Mouse (Mus musculus) ES-Bruce4 (cell line): ENCODE data around the gene C130050O18Rik. TPM values are rescaled to one million over a fixed set of nuclear protein-coding genes. Genes with fewer than 3 reads are reported as not detected.

Experiments used
- H3K27ac ChIP-seq: 2 replicates; pipeline ENCODE4 v1.5.1; 2012; ENCODE audit warnings: low read length, inconsistent platforms; ENCODE audit not compliant: insufficient read depth
- H3K27me3 ChIP-seq: 2 replicates; pipeline ENCODE4 v1.6.1; 2012; ENCODE audit warnings: mild to moderate bottlenecking, low read length, inconsistent platforms; ENCODE audit not compliant: control insufficient read depth, poor library complexity, insufficient read depth, severe bottlenecking
- H3K36me3 ChIP-seq: 2 replicates; pipeline ENCODE4 v1.6.1; 2012; ENCODE audit warnings: inconsistent platforms, mild to moderate bottlenecking, low read length, moderate library complexity; ENCODE audit not compliant: control insufficient read depth, poor library complexity, insufficient read depth, severe bottlenecking
- H3K4me1 ChIP-seq: one replicate; pipeline ENCODE4 v1.8.1; 2011; ENCODE audit warnings: low read length; ENCODE audit not compliant: control insufficient read depth, insufficient read depth
- H3K4me3 ChIP-seq: 2 replicates; pipeline ENCODE4 v1.5.1; 2011; ENCODE audit warnings: low read depth, mild to moderate bottlenecking, low read length
- H3K9ac ChIP-seq: 2 replicates; pipeline ENCODE4 v1.6.1; 2012; ENCODE audit warnings: low read depth, mild to moderate bottlenecking, inconsistent platforms; ENCODE audit not compliant: poor library complexity, severe bottlenecking
- H3K9me3 ChIP-seq: replicated peaks from 2 replicates; pipeline ENCODE4 v1.6.1; 2012; ENCODE audit warnings: mild to moderate bottlenecking, low read length, inconsistent platforms; ENCODE audit not compliant: control insufficient read depth, poor library complexity, insufficient read depth, severe bottlenecking
- CTCF ChIP-seq: IDR thresholded peaks from one replicate; pipeline ENCODE4 v1.8.1; 2011; ENCODE audit warnings: low read depth, low read length
- EP300 ChIP-seq: IDR thresholded peaks from 2 replicates; pipeline ENCODE4 v1.6.1; 2011; ENCODE audit warnings: low read depth, low read length; ENCODE audit not compliant: insufficient read depth
- POLR2A ChIP-seq: IDR thresholded peaks from one replicate; pipeline ENCODE4 v1.8.1; 2011; ENCODE audit warnings: low read length; ENCODE audit not compliant: insufficient read depth
- polyA plus RNA-seq: library from polyadenylated mRNA; stranded (reverse); fragments of >200 nt; gene quantifications from 2 replicates; pipeline ENCODE4 v1.2.4, GENCODE M21; 2011; ENCODE audit warnings: low read depth; ENCODE audit not compliant: missing spikeins, insufficient read depth, insufficient read length

Gene C130050O18Rik
- polyA plus RNA-seq, 1 experiment = not detected

DNA sequence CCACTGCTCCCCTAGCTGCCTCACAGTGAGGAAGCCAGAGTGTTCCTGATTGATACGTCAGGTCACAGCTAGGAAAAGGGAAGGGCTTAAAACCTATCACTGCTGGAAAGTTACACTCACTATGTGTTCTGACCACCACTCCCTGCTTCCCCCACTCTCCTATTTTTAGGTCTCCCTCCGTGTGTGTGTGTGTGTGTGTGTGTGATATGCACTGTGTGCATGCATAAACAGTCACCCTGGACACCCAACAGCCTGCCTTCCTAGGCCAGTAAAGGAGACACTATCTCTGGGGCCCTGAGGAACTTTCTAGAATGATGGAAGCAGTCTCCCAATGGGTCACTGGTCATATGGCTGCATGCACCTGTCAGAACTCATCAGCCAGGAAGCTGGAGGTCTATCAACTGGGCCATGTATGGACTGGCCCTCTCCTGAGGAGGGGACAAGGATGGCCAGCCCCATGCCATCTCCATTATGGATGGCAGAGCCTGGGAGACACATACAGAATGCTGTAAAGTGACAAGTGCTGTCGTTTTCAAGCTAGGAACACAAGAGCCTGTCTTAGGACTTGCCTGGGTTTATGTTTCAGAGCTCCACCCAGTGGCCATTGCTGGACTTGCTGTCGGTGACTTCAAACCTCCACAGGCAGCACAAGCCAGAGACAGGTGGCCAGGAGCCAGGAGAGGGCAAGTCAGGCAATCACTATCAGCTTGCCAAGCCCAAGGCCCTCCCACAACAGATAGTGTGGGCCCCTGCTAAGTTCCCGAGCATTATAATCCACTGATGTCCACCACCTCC is 6.9 kb upstream of the C130050O18Rik start:
- Histone ChIP-seq H3K36me3 (no peaks in the 10 kb centered on the region), H3K27ac (no peak overlapping the region), H3K9me3 (no peaks in the 10 kb centered on the region), H3K4me1 (no peaks in the 10 kb centered on the region), H3K4me3 (no peak overlapping the region), H3K27me3 (no peaks in the 10 kb centered on the region), H3K9ac (no peak overlapping the region)
- TF ChIP-seq POLR2A (no peak), CTCF (peak; percentile 79), EP300 (no peak)

DNA sequence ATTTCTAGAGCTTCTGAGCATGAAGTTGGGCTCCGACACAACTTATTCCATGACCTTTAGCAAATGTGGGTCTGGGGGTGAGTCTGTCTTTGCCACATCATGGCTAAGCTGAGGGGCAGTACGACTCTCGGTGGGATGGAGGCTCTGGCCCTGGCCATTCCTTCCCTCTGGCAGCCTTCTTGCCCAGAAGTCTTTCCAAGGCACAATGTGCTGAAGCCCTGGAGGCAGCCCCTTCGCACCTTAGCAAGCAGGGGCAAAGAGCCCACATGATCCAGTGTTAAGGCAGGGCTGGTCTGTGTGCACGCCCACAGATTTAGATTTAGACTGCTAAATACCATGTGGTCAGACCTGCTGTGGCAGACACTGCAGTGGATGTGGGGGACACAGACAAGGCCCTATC is 6.3 kb upstream of the C130050O18Rik start:
- Histone ChIP-seq H3K4me3 (no peak overlapping the region), H3K9ac (no peak overlapping the region), H3K36me3 (no peaks in the 10 kb centered on the region), H3K4me1 (no peaks in the 10 kb centered on the region), H3K27ac (no peak overlapping the region), H3K9me3 (no peaks in the 10 kb centered on the region), H3K27me3 (no peaks in the 10 kb centered on the region)
- TF ChIP-seq EP300 (no peak), CTCF (no peak), POLR2A (no peak)

DNA sequence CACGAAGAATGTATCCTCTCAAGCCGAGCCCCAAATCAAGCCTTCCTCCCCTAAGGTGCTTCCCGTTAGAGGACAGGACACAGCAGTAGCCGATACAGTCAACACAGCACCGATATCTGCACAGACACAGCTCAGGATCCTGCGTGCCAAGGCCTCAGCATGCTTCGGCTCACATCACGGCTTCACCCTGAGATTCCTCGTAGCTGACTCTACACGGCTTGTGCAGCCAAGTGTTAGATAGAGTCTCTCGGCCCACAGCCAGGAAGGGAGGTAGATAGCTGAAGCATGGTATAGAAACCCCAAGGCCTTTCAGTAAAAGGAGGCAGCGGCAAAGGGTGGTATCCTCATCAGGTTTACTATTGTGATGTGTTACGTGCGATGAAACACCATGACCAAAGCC is 5.1 kb upstream of the C130050O18Rik start:
- Histone ChIP-seq H3K27me3 (no peaks in the 10 kb centered on the region), H3K9me3 (no peaks in the 10 kb centered on the region), H3K27ac (no peak overlapping the region), H3K36me3 (no peaks in the 10 kb centered on the region), H3K4me3 (no peak overlapping the region), H3K9ac (no peak overlapping the region), H3K4me1 (no peaks in the 10 kb centered on the region)
- TF ChIP-seq EP300 (no peak), POLR2A (no peak), CTCF (no peak)

DNA sequence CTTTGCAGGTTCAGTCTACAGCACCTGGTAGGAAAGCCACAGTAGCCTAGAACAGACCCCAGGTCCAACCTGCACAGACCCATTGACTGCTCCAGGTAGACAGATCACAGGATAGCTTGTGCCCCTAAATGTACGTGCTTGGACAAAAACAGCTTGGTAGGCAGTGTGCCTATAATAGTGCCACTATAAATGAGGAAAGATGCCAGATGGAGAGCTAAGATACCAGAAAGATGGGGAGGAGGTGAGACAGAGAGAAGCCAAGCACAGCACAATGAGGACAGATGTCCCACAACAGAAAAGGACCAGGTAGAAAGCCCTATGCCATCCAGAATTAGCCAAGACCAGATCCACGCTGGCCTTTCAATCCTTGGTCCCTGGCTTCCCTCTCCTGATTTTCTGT is 3.0 kb upstream of the C130050O18Rik start:
- TF ChIP-seq CTCF = no peak
- no peak for TF ChIP-seq POLR2A
- TF ChIP-seq EP300 = no peak
- H3K9ac ChIP-seq = no peak overlapping the region
- no peak overlapping the region for H3K27ac ChIP-seq
- no peak overlapping the region for H3K4me3 ChIP-seq
- no peaks in the 10 kb centered on the region for H3K4me1 ChIP-seq
- no peaks in the 10 kb centered on the region for H3K36me3 ChIP-seq
- no peaks in the 10 kb centered on the region for H3K27me3 ChIP-seq
- no peaks in the 10 kb centered on the region for H3K9me3 ChIP-seq

DNA sequence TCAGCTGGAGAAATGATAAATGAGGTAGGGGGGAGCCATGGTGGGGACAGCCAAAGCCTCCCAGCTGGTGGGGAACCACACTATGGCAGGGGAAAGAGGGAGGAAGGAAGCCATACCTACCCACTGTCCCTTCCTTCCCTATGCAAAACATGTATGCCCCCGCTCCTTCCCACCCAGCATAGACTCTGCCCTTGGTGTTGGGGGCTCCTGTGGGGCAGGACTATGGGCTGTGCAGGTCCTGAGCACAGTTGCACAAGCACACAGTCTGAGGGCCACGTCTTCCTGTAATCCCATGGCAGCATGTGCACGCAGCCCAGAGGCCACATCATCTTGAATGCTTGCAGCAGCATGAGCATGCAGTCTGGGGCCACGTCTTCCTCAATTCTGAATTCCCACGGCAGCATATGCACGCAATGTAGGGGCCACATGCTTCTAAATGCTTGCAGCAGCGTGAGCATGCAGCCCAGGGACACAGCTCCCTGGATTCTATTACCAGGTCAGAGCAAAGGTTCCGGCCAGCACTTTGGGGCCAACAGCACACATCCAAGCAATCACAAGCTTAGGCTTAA is 1.3 kb upstream of the C130050O18Rik start:
- TF ChIP-seq EP300 = no peak
- no peak for TF ChIP-seq CTCF
- TF ChIP-seq POLR2A = no peak
- Histone ChIP-seq H3K9me3 (no peaks in the 10 kb centered on the region), H3K4me1 (no peaks in the 10 kb centered on the region), H3K4me3 (no peak overlapping the region), H3K27me3 (no peaks in the 10 kb centered on the region), H3K9ac (no peak overlapping the region), H3K36me3 (no peaks in the 10 kb centered on the region), H3K27ac (no peak overlapping the region)

DNA sequence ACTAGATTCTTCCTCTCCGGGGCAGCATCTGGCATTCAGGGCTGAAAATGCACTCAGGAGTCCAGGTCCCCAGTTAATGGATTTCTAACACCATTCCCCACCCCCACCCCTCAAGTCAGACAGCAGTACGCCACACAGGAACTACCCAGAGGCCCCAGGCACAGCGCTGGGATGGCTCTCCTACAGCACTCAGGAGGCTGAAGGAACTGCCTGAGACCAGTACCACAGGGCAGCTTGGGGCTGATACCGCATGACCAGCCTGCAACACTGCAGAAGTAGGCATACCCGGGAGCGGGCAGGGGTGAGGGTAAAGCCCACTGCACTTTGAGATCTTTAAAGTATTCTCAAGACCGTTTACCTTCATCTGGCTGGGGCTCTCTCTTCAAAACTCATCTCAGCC is 398 bp downstream of the C130050O18Rik start:
- no peak overlapping the region for H3K4me3 ChIP-seq
- no peaks in the 10 kb centered on the region for H3K36me3 ChIP-seq
- TF ChIP-seq CTCF (no peak), EP300 (no peak), POLR2A (no peak)
- no peaks in the 10 kb centered on the region for H3K4me1 ChIP-seq
- no peak overlapping the region for H3K27ac ChIP-seq
- H3K9me3 ChIP-seq = no peaks in the 10 kb centered on the region
- H3K27me3 ChIP-seq = no peaks in the 10 kb centered on the region
- H3K9ac ChIP-seq = no peak overlapping the region
